Mouse (Mus musculus) thymus, postnatal 14 days (tissue): ENCODE results near the gene Dgkq.
"Not testable (repeated sequence)": the region's sequence is repeated elsewhere in the genome, so short reads cannot be mapped to it uniquely, and the experiment has no call there.

Experiments
- DNase-seq: peaks from one replicate; pipeline ENCODE4 v3.0.0; 2021

Gene Dgkq

GRCm38 (mm10) chr5:108654444-108654990 is 15.0 kb downstream of the Dgkq start:
- no peak for DNase-seq

GRCm38 (mm10) chr5:108653341-108653740 is 16.1 kb downstream of the Dgkq start:
- no peak for DNase-seq

GRCm38 (mm10) chr5:108651823-108652222 is 17.6 kb downstream of the Dgkq start:
- DNase-seq = peak; percentile 80

- no peak for DNase-seq
Observed at GRCm38 (mm10) chr5:108651136-108651720, 18.2 kb downstream of the Dgkq start.

GRCm38 (mm10) chr5:108650341-108650740 is 19.1 kb downstream of the Dgkq start:
- DNase-seq = no peak

GRCm38 (mm10) chr5:108648937-108649576 is 20.4 kb downstream of the Dgkq start:
- DNase-seq = no peak

- DNase-seq = no peak
Observed at GRCm38 (mm10) chr5:108647820-108648465, 21.5 kb downstream of the Dgkq start.

GRCm38 (mm10) chr5:108647311-108647710 is 22.2 kb downstream of the Dgkq start:
- no peak for DNase-seq

- no peak for DNase-seq
Observed at GRCm38 (mm10) chr5:108646343-108646660, 23.2 kb downstream of the Dgkq start.

GRCm38 (mm10) chr5:108645651-108646342 is 23.7 kb downstream of the Dgkq start:
- DNase-seq = no peak

- no peak for DNase-seq
Observed at GRCm38 (mm10) chr5:108643674-108644073, 25.8 kb downstream of the Dgkq start.

GRCm38 (mm10) chr5:108636172-108636571 is 33.3 kb downstream of the Dgkq start:
- no peak for DNase-seq

GRCm38 (mm10) chr5:108634088-108634487 is 35.4 kb downstream of the Dgkq start:
- DNase-seq = not testable (repeated sequence)

- DNase-seq = no peak
Observed at GRCm38 (mm10) chr5:108633676-108634075, 35.8 kb downstream of the Dgkq start.

- peak; percentile 95 for DNase-seq
Observed at GRCm38 (mm10) chr5:108629634-108630483, 39.6 kb downstream of the Dgkq start, which contains the start of the genes Gak and Tmem175. Gene Gak, minus strand, starts transcription at chr5:108629755. Gene Tmem175, plus strand, starts transcription at chr5:108629770.

GRCm38 (mm10) chr5:108628891-108629633 is 40.4 kb downstream of the Dgkq start:
- peak; percentile 48 for DNase-seq

GRCm38 (mm10) chr5:108626050-108626660 is 43.3 kb downstream of the Dgkq start:
- no peak for DNase-seq

- no peak for DNase-seq
Observed at GRCm38 (mm10) chr5:108621870-108622269, 47.6 kb downstream of the Dgkq start.

- no peak for DNase-seq
Observed at GRCm38 (mm10) chr5:108610426-108610825, 59.0 kb downstream of the Dgkq start.

- no peak for DNase-seq
Observed at GRCm38 (mm10) chr5:108602537-108602936, 66.9 kb downstream of the Dgkq start.

- no peak for DNase-seq
Observed at GRCm38 (mm10) chr5:108599923-108600322, 69.5 kb downstream of the Dgkq start.
